Mouse (Mus musculus): Measurements from ENCODE around the gene Rbfox3. TPM values are rescaled to one million over a fixed set of nuclear protein-coding genes. Genes with fewer than 3 reads are reported as not detected.
A peak's percentile ranks its signal among the peaks of the same experiment; 100 is the strongest.

The Rbfox3 gene
- polyA plus RNA-seq, 1 experiment from 2014 or later, result 0.29 TPM

DNA sequence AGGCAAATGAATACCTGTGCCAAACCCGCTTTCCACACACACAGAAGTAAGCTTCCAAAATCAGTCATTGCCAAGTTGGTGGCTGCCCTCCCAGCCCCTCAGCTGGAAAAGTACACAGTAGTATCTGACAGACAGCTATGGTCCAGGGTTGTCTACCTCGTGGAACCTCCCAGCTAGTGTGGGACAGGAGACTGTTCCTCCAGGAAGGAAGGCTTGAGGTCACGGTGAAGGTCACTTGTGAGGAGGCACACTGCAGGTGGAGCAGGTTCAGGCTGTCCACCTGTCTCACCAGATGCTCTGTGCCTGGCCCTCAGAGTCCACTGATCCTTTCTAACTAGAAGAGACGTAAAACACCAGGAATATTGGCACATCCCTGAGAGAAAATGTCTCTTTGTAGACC, 21.9 kb downstream of the Rbfox3 start:
- no peak for ATAC-seq (ENCODE audit: borderline replicate concordance, extremely low read depth, low FRiP score, low TSS enrichment)
- Histone ChIP-seq H3K9ac (no peak overlapping the region), H3K9me3 (no peaks in the 10 kb centered on the region), H3K27ac (no peak overlapping the region), H3K27me3 (no peaks in the 10 kb centered on the region), H3K4me2 (no peak overlapping the region), H3K4me3 (no peak overlapping the region), H3K4me1 (no peaks in the 10 kb centered on the region), H3K36me3 (no peaks in the 10 kb centered on the region)
- WGBS, result 57% methylated on average over 4 of the region's 4 CpGs

GRCm38 (mm10) chr11:118888426-118888825, 23.0 kb downstream of the Rbfox3 start:
- Histone ChIP-seq H3K27ac (no peak overlapping the region), H3K27me3 (no peaks in the 10 kb centered on the region), H3K36me3 (no peaks in the 10 kb centered on the region), H3K4me2 (no peak overlapping the region), H3K9ac (no peak overlapping the region), H3K4me3 (no peak overlapping the region), H3K9me3 (no peaks in the 10 kb centered on the region), H3K4me1 (no peaks in the 10 kb centered on the region)
- no peak for ATAC-seq (ENCODE audit: borderline replicate concordance, extremely low read depth, low FRiP score, low TSS enrichment)
- 69% methylated on average over 8 of the region's 8 CpGs for WGBS

DNA sequence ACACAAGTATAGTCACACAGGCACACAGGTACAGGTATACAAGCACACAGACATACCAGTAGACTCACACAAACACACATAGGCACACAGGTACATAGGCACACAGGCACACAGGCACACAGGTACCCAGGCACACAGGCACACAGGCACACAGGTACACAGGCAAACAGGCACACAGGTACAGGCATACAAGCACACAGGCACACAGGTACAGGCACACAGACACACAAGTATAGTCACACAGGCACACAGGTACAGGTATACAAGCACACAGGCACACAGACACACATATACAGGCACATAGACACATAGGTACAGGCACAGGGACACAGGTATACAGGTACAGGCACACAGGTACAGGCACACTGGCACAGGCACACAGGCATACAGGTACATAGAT, 24.2 kb downstream of the Rbfox3 start:
- Histone ChIP-seq H3K4me1 (no peaks in the 10 kb centered on the region), H3K4me3 (no peak overlapping the region), H3K27me3 (no peaks in the 10 kb centered on the region), H3K27ac (no peak overlapping the region), H3K36me3 (no peaks in the 10 kb centered on the region), H3K4me2 (no peak overlapping the region), H3K9ac (no peak overlapping the region), H3K9me3 (no peaks in the 10 kb centered on the region)
- ATAC-seq (ENCODE audit: borderline replicate concordance, extremely low read depth, low FRiP score, low TSS enrichment), result 0 out of 2 replicates have a peak, but pooled peaks have one; percentile 27

DNA sequence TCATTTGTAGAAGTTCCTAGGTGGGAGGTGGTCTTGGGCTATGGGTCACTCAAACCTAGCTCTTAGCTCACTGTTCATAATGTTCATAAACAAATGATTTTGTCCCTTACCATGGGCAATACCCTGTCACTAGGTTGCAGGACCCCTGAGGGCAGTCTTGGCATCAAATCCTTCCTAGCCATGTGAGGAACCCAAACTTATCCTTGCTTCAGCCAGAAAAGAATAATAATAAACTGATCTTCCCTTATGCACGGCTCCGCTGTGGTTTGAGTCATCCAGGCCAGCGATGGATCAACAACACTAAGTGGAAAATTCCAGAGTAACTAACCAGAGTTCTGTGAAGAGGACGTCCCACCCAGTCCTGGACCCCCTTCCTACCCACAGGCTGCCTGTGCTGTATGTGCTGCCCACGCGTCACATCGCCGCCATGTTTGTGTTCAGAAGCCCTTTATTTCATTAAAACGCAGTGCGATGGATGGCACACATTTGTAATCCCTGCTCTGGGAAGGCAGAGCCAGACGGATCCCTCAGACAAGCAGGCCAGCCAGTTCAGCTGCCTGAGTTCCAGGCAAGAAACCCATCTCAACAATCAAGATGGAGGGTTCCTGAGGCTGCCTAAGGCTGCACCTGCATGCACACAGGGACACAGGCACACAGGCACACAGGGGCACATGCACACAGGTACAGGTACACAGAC, 25.0 kb downstream of the Rbfox3 start:
- Histone ChIP-seq H3K27ac (no peak overlapping the region), H3K9ac (no peak overlapping the region), H3K27me3 (no peaks in the 10 kb centered on the region), H3K4me3 (no peak overlapping the region), H3K4me2 (no peak overlapping the region), H3K4me1 (no peaks in the 10 kb centered on the region), H3K9me3 (no peaks in the 10 kb centered on the region), H3K36me3 (no peaks in the 10 kb centered on the region)
- no peak for ATAC-seq (ENCODE audit: borderline replicate concordance, extremely low read depth, low FRiP score, low TSS enrichment)
- 83% methylated on average over 11 of the region's 11 CpGs for WGBS

GRCm38 (mm10) chr11:118885604-118886003, 25.8 kb downstream of the Rbfox3 start:
- no peaks in the 10 kb centered on the region for H3K27me3 ChIP-seq
- no peak overlapping the region for H3K4me2 ChIP-seq
- no peaks in the 10 kb centered on the region for H3K4me1 ChIP-seq
- no peaks in the 10 kb centered on the region for H3K36me3 ChIP-seq
- H3K9ac ChIP-seq, result no peak overlapping the region
- H3K4me3 ChIP-seq, result no peak overlapping the region
- no peak overlapping the region for H3K27ac ChIP-seq
- H3K9me3 ChIP-seq, result no peaks in the 10 kb centered on the region
- no peak for ATAC-seq (ENCODE audit: borderline replicate concordance, extremely low read depth, low FRiP score, low TSS enrichment)
- WGBS, result 76% methylated on average over 8 of the region's 8 CpGs

DNA sequence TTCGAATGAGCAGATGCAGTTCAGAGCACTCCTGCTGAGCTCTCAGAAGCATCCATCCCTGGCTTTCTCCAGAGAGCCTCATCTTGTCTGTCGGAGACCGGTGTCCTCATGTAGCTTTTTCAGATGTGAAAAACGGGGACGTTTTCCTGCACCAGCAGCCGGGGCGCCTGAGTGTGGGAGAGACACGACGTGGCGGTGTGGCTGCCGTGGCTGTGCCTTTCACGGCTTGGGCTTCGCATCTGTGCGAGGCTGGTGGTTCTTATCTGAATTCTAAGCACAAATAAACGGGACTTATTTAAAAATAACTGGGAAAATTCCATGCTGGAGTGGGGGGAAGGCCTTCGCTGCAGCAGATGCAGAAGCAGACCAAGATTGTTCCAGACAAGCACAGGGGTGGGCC, 26.3 kb downstream of the Rbfox3 start:
- no peak for ATAC-seq (ENCODE audit: borderline replicate concordance, extremely low read depth, low FRiP score, low TSS enrichment)
- Histone ChIP-seq H3K4me2 (no peak overlapping the region), H3K27ac (no peak overlapping the region), H3K4me3 (no peak overlapping the region), H3K27me3 (no peaks in the 10 kb centered on the region), H3K4me1 (no peaks in the 10 kb centered on the region), H3K9me3 (no peaks in the 10 kb centered on the region), H3K9ac (no peak overlapping the region), H3K36me3 (no peaks in the 10 kb centered on the region)
- WGBS, result 72% methylated on average over 16 of the region's 16 CpGs

DNA sequence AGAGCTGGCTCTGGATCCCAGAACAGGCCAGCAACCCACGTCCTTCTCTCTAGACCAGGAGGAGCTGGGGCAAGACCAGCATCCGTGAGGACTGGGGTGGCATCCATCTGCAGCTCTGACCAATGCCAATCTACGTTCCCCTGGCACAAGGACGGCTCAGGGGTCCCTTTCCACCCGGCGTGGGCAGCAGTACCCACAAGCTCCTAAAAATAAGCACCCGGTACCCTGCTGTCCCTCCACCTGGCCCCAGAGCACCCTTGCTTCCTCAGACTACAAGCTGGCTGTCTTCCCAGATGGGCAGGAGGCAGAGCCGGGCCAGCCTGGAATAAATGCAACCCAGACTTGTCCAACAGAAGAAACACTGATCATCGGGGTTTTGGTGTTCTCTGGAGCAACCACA, 28.3 kb downstream of the Rbfox3 start:
- Histone ChIP-seq H3K4me1 (no peaks in the 10 kb centered on the region), H3K36me3 (no peaks in the 10 kb centered on the region), H3K27me3 (no peaks in the 10 kb centered on the region), H3K4me2 (no peak overlapping the region), H3K9ac (no peak overlapping the region), H3K9me3 (no peaks in the 10 kb centered on the region), H3K27ac (no peak overlapping the region), H3K4me3 (no peak overlapping the region)
- WGBS, result 75% methylated on average over 9 of the region's 9 CpGs
- ATAC-seq (ENCODE audit: borderline replicate concordance, extremely low read depth, low FRiP score, low TSS enrichment), result no peak

GRCm38 (mm10) chr11:118881786-118882495, 29.5 kb downstream of the Rbfox3 start:
- H3K9ac ChIP-seq, result no peak overlapping the region
- H3K4me1 ChIP-seq, result no peaks in the 10 kb centered on the region
- no peaks in the 10 kb centered on the region for H3K27me3 ChIP-seq
- H3K27ac ChIP-seq, result no peak overlapping the region
- WGBS, result 32% methylated on average over 11 of the region's 11 CpGs
- H3K36me3 ChIP-seq, result no peaks in the 10 kb centered on the region
- no peak for ATAC-seq (ENCODE audit: borderline replicate concordance, extremely low read depth, low FRiP score, low TSS enrichment)
- H3K9me3 ChIP-seq, result no peaks in the 10 kb centered on the region
- H3K4me2 ChIP-seq, result no peak overlapping the region
- no peak overlapping the region for H3K4me3 ChIP-seq

GRCm38 (mm10) chr11:118879466-118880150, 31.8 kb downstream of the Rbfox3 start:
- WGBS, result 86% methylated on average over 8 of the region's 8 CpGs
- Histone ChIP-seq H3K4me3 (no peak overlapping the region), H3K4me1 (no peaks in the 10 kb centered on the region), H3K27ac (no peak overlapping the region), H3K4me2 (no peak overlapping the region), H3K9me3 (no peaks in the 10 kb centered on the region), H3K36me3 (no peaks in the 10 kb centered on the region), H3K9ac (no peak overlapping the region), H3K27me3 (no peaks in the 10 kb centered on the region)
- ATAC-seq (ENCODE audit: borderline replicate concordance, extremely low read depth, low FRiP score, low TSS enrichment), result no peak

- Histone ChIP-seq H3K9me3 (no peaks in the 10 kb centered on the region), H3K4me3 (no peak overlapping the region), H3K27ac (no peak overlapping the region), H3K4me1 (no peaks in the 10 kb centered on the region), H3K27me3 (no peaks in the 10 kb centered on the region), H3K9ac (no peak overlapping the region), H3K36me3 (no peaks in the 10 kb centered on the region), H3K4me2 (no peak overlapping the region)
- ATAC-seq (ENCODE audit: borderline replicate concordance, extremely low read depth, low FRiP score, low TSS enrichment), result no peak
- WGBS, result 85% methylated on average over 13 of the region's 13 CpGs
Observed at GRCm38 (mm10) chr11:118878605-118879245, 32.7 kb downstream of the Rbfox3 start.

- Histone ChIP-seq H3K27me3 (no peaks in the 10 kb centered on the region), H3K4me2 (no peak overlapping the region), H3K27ac (no peak overlapping the region), H3K9ac (no peak overlapping the region), H3K4me1 (no peaks in the 10 kb centered on the region), H3K9me3 (no peaks in the 10 kb centered on the region), H3K4me3 (no peak overlapping the region), H3K36me3 (no peaks in the 10 kb centered on the region)
- 49% methylated on average over 5 of the region's 5 CpGs for WGBS
- no peak for ATAC-seq (ENCODE audit: borderline replicate concordance, extremely low read depth, low FRiP score, low TSS enrichment)
Observed at GRCm38 (mm10) chr11:118875243-118875897, 36.0 kb downstream of the Rbfox3 start.
